Mouse (Mus musculus) spleen, adult 2 months (tissue): ENCODE results near the gene Prtn3.

Source experiments
- CTCF ChIP-seq: fragments of 200-500 bp; IDR thresholded peaks from 2 replicates; pipeline ENCODE4 v1.5.1; 2011; ENCODE audit warnings: mild to moderate bottlenecking, inconsistent platforms; ENCODE audit not compliant: insufficient read depth, insufficient read length, insufficient replicate concordance; ENCODE audit errors: extremely low read depth
- POLR2A ChIP-seq: fragments of 200-500 bp; IDR thresholded peaks from 2 replicates; pipeline ENCODE4 v1.6.1; 2011; ENCODE audit warnings: low read depth, low read length, inconsistent platforms

DNA sequence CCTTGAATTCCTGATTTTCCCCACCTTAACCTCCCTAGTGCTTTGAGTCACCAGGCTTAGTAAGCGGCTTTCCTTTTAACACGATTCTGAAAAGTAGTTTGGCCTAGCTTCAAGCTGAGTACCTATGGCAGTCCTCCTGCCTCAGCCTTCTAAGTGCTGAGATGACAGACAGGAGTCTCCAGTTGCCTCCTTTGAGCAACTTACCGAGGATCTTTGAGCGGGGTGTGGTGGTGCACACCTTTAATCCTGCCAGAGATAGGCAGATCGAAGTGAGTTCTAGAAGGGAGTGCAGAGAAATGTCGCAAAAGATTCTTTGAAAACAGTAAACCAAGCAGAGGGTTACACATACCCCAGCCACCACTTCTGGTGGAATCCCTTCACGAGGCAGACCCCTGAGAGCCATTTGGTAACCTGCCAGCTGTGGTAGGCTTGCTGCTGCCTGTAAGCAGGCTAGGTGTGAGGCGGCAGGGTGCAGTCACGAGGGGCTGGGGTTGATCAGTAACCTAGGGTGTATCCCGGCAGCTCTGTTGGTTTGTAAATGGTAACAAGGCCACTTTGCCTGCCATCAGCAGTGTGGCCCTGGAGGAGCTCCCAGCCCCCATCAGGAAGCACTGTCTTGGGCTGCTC lies 18.6 kb upstream of the Prtn3 start:
- TF ChIP-seq POLR2A (no peak), CTCF (no peak)
